9 mouse cellular contexts compared by ENCODE assay signal in genomic region chr2:37380189-37380588, GRCm38 (mm10). TPM values are rescaled to one million over a fixed set of nuclear protein-coding genes. Genes with fewer than 3 reads are reported as not detected.
DNase-seq lines count a peak whose midpoint lies in the region; ATAC-seq and TF ChIP-seq lines count a peak whose summit lies in the region.
"Had no signal": no experiment of that assay in that cellular context is flagged by ENCODE, and none has a peak within 500 bp of the region (broad histone marks: within the 10 kb centered on the region; RNA-seq: fewer than 3 reads in every experiment).

No protein-coding gene starts in this region.

- 67% methylated on average over 2 of the region's 2 CpGs for WGBS in kidney, postnatal 0 days
- 60% methylated on average over 2 of the region's 2 CpGs for WGBS in liver, postnatal 0 days (ENCODE audit: insufficient replicate concordance)

- DNase-seq in A20 (ENCODE audit: low read depth, low spot score), result peak; percentile 83
- peak; percentile 37 to 64 for DNase-seq in CD8-positive naive resting alpha-beta T cell, adult 2 months (ENCODE audit: low read depth in 2 of 2, low spot score in 2 of 2)
- peak; percentile 48 for DNase-seq in c-Kit-negative CD71-positive TER-119-positive erythroid progenitor cells, embryonic 14.5 days (ENCODE audit: low read depth, low spot score)
- DNase-seq in forelimb bud, embryonic 11.5 days (ENCODE audit: low read depth, low spot score), result peak; percentile 56
- DNase-seq in kidney, postnatal 0 days (ENCODE audit: low spot score), result peak; percentile 68
- peak; percentile 73 for DNase-seq in liver, postnatal 0 days
- peak; percentile 45 for DNase-seq in retina, postnatal 7 days (ENCODE audit: low read depth, low spot score)

- H3K27ac ChIP-seq in kidney, postnatal 0 days, result no peak overlapping the region
- no peak overlapping the region for H3K27ac ChIP-seq in liver, postnatal 0 days (ENCODE audit: low read depth)

- ATAC-seq in kidney, postnatal 0 days (replicated peaks; ENCODE audit: low FRiP score, low read depth), result no peak
- ATAC-seq in liver, postnatal 0 days, result no peak

- H3K9me3 ChIP-seq in kidney, postnatal 0 days (replicated peaks; ENCODE audit: low read length), result no peaks in the 10 kb centered on the region
- no peaks in the 10 kb centered on the region for H3K9me3 ChIP-seq in liver, postnatal 0 days (ENCODE audit: low read length)

- H3K9ac ChIP-seq in kidney, postnatal 0 days (ENCODE audit: low read depth, low read length), result no peak overlapping the region
- no peak overlapping the region for H3K9ac ChIP-seq in liver, postnatal 0 days (replicated peaks)

- peaks cover 24% of the 10 kb centered on the region for H3K36me3 ChIP-seq in kidney, postnatal 0 days (ENCODE audit: insufficient read depth, low read length)
- peaks cover 53% of the 10 kb centered on the region for H3K36me3 ChIP-seq in liver, postnatal 0 days (replicated peaks; ENCODE audit: insufficient read depth, low read length)

- no peaks in the 10 kb centered on the region for H3K27me3 ChIP-seq in kidney, postnatal 0 days (ENCODE audit: insufficient read depth, low read length)
- no peaks in the 10 kb centered on the region for H3K27me3 ChIP-seq in liver, postnatal 0 days (ENCODE audit: insufficient read depth, low read length)

- no peaks in the 10 kb centered on the region for H3K4me1 ChIP-seq in kidney, postnatal 0 days (replicated peaks; ENCODE audit: insufficient read depth, low read length)
- H3K4me1 ChIP-seq in liver, postnatal 0 days (ENCODE audit: insufficient read depth), result no peaks in the 10 kb centered on the region

- no peak overlapping the region for H3K4me2 ChIP-seq in kidney, postnatal 0 days (ENCODE audit: low read length)
- no peak overlapping the region for H3K4me2 ChIP-seq in liver, postnatal 0 days (ENCODE audit: low read depth, low read length)

- no peak for TF ChIP-seq EP300 in liver, postnatal 0 days (IDR thresholded peaks at IDR 0.05; ENCODE audit: low read depth)

- no peak overlapping the region for H3K4me3 ChIP-seq in kidney, postnatal 0 days (replicated peaks; ENCODE audit: low read depth, low read length)
- H3K4me3 ChIP-seq in liver, postnatal 0 days (ENCODE audit: low read depth, low read length), result no peak overlapping the region

- peak; percentile 80 for TF ChIP-seq CTCF in kidney, postnatal 0 days (IDR thresholded peaks at IDR 0.05; ENCODE audit: low read depth)
- peak; percentile 89 for TF ChIP-seq CTCF in liver, postnatal 0 days (IDR thresholded peaks at IDR 0.05; ENCODE audit: low read depth)

RNA-seq across cellular contexts. Expression of gene Pdcl, which starts 21.1 kb away (rescaled TPM):
- 50.1 and 51.0 TPM in 2 replicates for polyA plus RNA-seq in kidney, postnatal 0 days (2015; fragmentation: Nextera tagmentation; extraction: Ambion mirVana)
- 12.7 and 13.7 TPM in 2 replicates for polyA plus RNA-seq in liver, postnatal 0 days (2015; fragmentation: Nextera tagmentation; extraction: Ambion mirVana)

RNA-seq across cellular contexts. Expression of gene Rc3h2, which starts 42.5 kb away (rescaled TPM):
- 8.5 and 8.9 TPM in 2 replicates for polyA plus RNA-seq in kidney, postnatal 0 days (2015; fragmentation: Nextera tagmentation; extraction: Ambion mirVana)
- 2.7 and 3.0 TPM in 2 replicates for polyA plus RNA-seq in liver, postnatal 0 days (2015; fragmentation: Nextera tagmentation; extraction: Ambion mirVana)

RNA-seq across cellular contexts. Expression of gene Olfr368, which starts 53.9 kb away (rescaled TPM):
- not detected in 2 replicates for polyA plus RNA-seq in kidney, postnatal 0 days (2015; fragmentation: Nextera tagmentation; extraction: Ambion mirVana)
- not detected in 2 replicates for polyA plus RNA-seq in liver, postnatal 0 days (2015; fragmentation: Nextera tagmentation; extraction: Ambion mirVana)
- polyA plus RNA-seq: heart, embryonic 16.5 days; stomach, embryonic 16.5 days had no signal
